Mouse (Mus musculus): ENCODE data around the gene Clcc1.

- no peak for TF ChIP-seq CTCF (IDR thresholded peaks at IDR 0.05; ENCODE audit: control insufficient read depth, insufficient read depth, insufficient read length)
- no peak for TF ChIP-seq FOSL1 (IDR thresholded peaks at IDR 0.05; ENCODE audit: insufficient read depth, low read length, poor library complexity, severe bottlenecking)
- no peak for TF ChIP-seq MAX (IDR thresholded peaks at IDR 0.05)
- TF ChIP-seq USF1 (IDR thresholded peaks at IDR 0.05; ENCODE audit: low read depth): no peak
- no peak for TF ChIP-seq MYOG (IDR thresholded peaks at IDR 0.05; ENCODE audit: control insufficient read depth, extremely low read depth, insufficient read length)
- TF ChIP-seq CEBPB (IDR thresholded peaks at IDR 0.05; ENCODE audit: low read depth): no peak
- no peak for TF ChIP-seq MYOD1 (IDR thresholded peaks at IDR 0.05; ENCODE audit: control insufficient read depth, insufficient read length, low read depth)
Measured at GRCm38 (mm10) chr3:108685701-108686100, 32.0 kb downstream of the Clcc1 start.
